Mouse (Mus musculus) myocyte (in vitro differentiated cells): ENCODE results near the gene 3110082I17Rik. TPM values are rescaled to one million over a fixed set of nuclear protein-coding genes. Genes with fewer than 3 reads are reported as not detected.

Source experiments
- H3K27me3 ChIP-seq: one replicate; pipeline ENCODE4 v1.6.1; 2011; ENCODE audit not compliant: control insufficient read depth, insufficient read depth, insufficient read length
- H3K36me3 ChIP-seq: one replicate; pipeline ENCODE4 v1.6.1; 2011; ENCODE audit not compliant: control insufficient read depth, insufficient read depth
- H3K4me2 ChIP-seq: one replicate; pipeline ENCODE4 v1.6.1; 2011; ENCODE audit warnings: low read depth, control low read depth
- H3K4me3 ChIP-seq: one replicate; pipeline ENCODE4 v1.5.1; 2011; ENCODE audit warnings: mild to moderate bottlenecking, control low read depth, moderate library complexity
- H3K79me2 ChIP-seq: one replicate; pipeline ENCODE4 v1.6.1; 2011; ENCODE audit not compliant: control insufficient read depth, insufficient read depth
- H3ac ChIP-seq: one replicate; pipeline ENCODE4 v1.6.1; 2011; ENCODE audit not compliant: control insufficient read depth, insufficient read length
- CEBPB ChIP-seq: IDR thresholded peaks from 2 replicates; pipeline ENCODE4 v1.6.1; 2011; ENCODE audit warnings: mild to moderate bottlenecking, moderate library complexity; ENCODE audit not compliant: poor library complexity, insufficient read depth, severe bottlenecking
- E2F4 ChIP-seq: IDR thresholded peaks from one replicate; pipeline ENCODE4 v1.6.1; 2011; ENCODE audit warnings: mild to moderate bottlenecking, control low read depth, moderate library complexity; ENCODE audit not compliant: insufficient read depth
- MAX ChIP-seq: IDR thresholded peaks from one replicate; pipeline ENCODE4 v1.6.1; 2011; ENCODE audit warnings: low read depth, mild to moderate bottlenecking, control low read depth
- MYOD1 ChIP-seq, 3 experiments: IDR thresholded peaks; one replicate each; pipeline ENCODE4 v1.6.1; 2011; ENCODE audit warnings: control low read depth in 2 of 3, low read depth in 2 of 3, mild to moderate bottlenecking in 2 of 3, moderate library complexity in 1 of 3; ENCODE audit not compliant: insufficient read length in 2 of 3, control insufficient read depth in 1 of 3
- MYOG ChIP-seq, 3 experiments: IDR thresholded peaks; one replicate each; pipeline ENCODE4 v1.6.1; 2011; ENCODE audit warnings: control low read depth in 2 of 3, low read depth in 2 of 3, mild to moderate bottlenecking in 2 of 3; ENCODE audit not compliant: insufficient read length in 2 of 3, control insufficient read depth in 1 of 3, insufficient read depth in 1 of 3
- POLR2A ChIP-seq: IDR thresholded peaks from one replicate; pipeline ENCODE4 v1.6.1; 2011; ENCODE audit warnings: low read depth, mild to moderate bottlenecking, control low read depth, moderate library complexity; ENCODE audit not compliant: insufficient read length
- POLR2AphosphoS2 ChIP-seq: IDR thresholded peaks from one replicate; pipeline ENCODE4 v1.6.1; 2011; ENCODE audit warnings: low read depth, control low read depth; ENCODE audit not compliant: insufficient read length
- REST ChIP-seq: IDR thresholded peaks from one replicate; pipeline ENCODE4 v1.6.1; 2011; ENCODE audit warnings: mild to moderate bottlenecking, control low read depth, moderate library complexity; ENCODE audit not compliant: insufficient read depth, insufficient read length
- SRF ChIP-seq: IDR thresholded peaks from one replicate; pipeline ENCODE4 v1.6.1; 2011; ENCODE audit warnings: low read depth; ENCODE audit not compliant: control insufficient read depth, insufficient read length
- TCF12 ChIP-seq: IDR thresholded peaks from one replicate; pipeline ENCODE4 v1.6.1; 2011; ENCODE audit warnings: mild to moderate bottlenecking, control low read depth; ENCODE audit not compliant: poor library complexity, insufficient read depth, severe bottlenecking
- TCF3 ChIP-seq: IDR thresholded peaks from one replicate; pipeline ENCODE4 v1.6.1; 2011; ENCODE audit warnings: low read depth, control low read depth; ENCODE audit not compliant: insufficient read length
- USF1 ChIP-seq: IDR thresholded peaks from one replicate; pipeline ENCODE4 v1.6.1; 2011; ENCODE audit warnings: low read depth, mild to moderate bottlenecking, control low read depth, moderate library complexity
- polyA plus RNA-seq: library from polyadenylated mRNA; unstranded; fragments of >200 nt; fragmentation: generic; extraction: Trizol; gene quantifications from one replicate; pipeline ENCODE4 v1.2.1, GENCODE M21; 2012; ENCODE audit warnings: missing spikeins

The 3110082I17Rik gene
- 16.4 TPM for polyA plus RNA-seq

DNA sequence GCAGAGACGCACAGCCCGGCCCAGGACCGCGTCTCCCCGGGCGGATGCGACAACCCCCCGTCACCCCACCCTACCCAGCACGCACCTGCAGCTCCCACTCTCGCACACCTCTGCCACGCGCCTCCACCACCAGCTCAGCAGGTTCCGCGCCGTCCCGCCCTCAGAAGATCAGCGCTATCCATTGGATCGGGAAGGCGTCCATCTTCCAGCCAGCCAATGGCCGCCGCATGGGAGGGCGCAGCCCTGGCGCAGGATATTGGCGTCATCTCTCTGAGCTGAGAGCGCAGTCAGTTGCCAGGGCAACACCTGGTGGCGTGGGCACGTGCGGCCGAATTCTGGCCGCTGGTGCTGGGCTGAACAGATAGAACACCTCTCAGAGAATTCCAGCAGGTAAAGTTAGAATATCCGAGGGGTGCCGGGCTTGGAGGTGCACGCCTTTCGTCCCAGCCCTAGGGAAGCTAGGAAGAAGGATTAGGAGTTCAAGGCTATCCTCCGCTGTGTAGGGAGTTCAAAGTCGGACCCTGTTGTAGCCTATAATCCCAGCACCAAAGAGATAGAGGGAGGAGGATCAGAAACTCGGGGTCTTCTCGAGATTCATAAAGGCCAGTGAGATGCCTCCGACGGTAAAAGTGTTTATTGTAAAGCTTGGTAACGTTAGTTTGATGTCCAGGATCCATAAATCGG, at the start of gene 3110082I17Rik:
Gene 3110082I17Rik, minus strand, starts transcription at position 144 of the 684 bp plus-strand sequence.
- Histone ChIP-seq H3K36me3 (no peaks in the 10 kb centered on the region), H3K27me3 (no peaks in the 10 kb centered on the region), H3K4me3 (peak within 1 kb of the TSS; percentile 58), H3K79me2 (no peaks in the 10 kb centered on the region), H3K4me2 (peak within 1 kb of the TSS; percentile 98), H3ac (peak within 1 kb of the TSS; percentile 12)
- no peak for TF ChIP-seq TCF3
- peak; percentile 75 for TF ChIP-seq POLR2A
- TF ChIP-seq POLR2AphosphoS2: peak; percentile 63
- TF ChIP-seq CEBPB: no peak
- no peak for TF ChIP-seq TCF12
- TF ChIP-seq MAX: peak; percentile 82
- TF ChIP-seq MYOD1 (IDR thresholded peaks at IDR 0.05; ENCODE audit: control insufficient read depth in 1 of 3, insufficient read length in 2 of 3, low read depth in 2 of 3): peak in 1 of 3 experiments; percentile 39
- TF ChIP-seq USF1: peak; percentile 83
- TF ChIP-seq MYOG (IDR thresholded peaks at IDR 0.05; ENCODE audit: control insufficient read depth in 1 of 3, insufficient read depth in 1 of 3, insufficient read length in 2 of 3, low read depth in 2 of 3): no peak
- peak; percentile 88 for TF ChIP-seq SRF
- no peak for TF ChIP-seq REST
- peak; percentile 83 for TF ChIP-seq E2F4

DNA sequence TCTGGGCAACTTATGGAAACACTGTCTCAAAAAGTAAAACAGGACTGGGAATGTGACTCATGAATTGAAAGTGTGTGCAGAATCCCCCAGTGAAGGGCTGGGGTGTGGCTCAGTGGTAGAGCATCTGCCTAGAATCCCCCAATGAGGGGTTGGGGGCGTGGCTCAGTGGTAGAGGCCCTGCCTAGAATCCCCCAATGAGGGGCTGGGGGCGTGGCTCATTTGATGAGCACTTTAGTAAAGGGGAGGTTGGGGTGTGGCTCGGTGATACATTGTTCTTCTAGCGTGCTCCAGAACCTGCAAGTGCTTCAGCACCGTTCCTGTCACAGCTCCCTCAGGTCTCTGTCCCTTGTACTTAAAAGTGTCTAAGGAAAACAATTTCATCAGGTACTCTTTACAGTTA, 45.9 kb upstream of the 3110082I17Rik start:
- H3K4me3 ChIP-seq: no peak overlapping the region
- no peaks in the 10 kb centered on the region for H3K79me2 ChIP-seq
- H3K4me2 ChIP-seq: no peak overlapping the region
- no peak overlapping the region for H3ac ChIP-seq
- H3K27me3 ChIP-seq: peaks cover 39% of the 10 kb centered on the region
- TF ChIP-seq MYOD1 (IDR thresholded peaks at IDR 0.05; ENCODE audit: control insufficient read depth in 1 of 3, insufficient read length in 2 of 3, low read depth in 2 of 3) (no peak), MAX (no peak), TCF3 (no peak), USF1 (no peak), CEBPB (no peak), MYOG (IDR thresholded peaks at IDR 0.05; ENCODE audit: control insufficient read depth in 1 of 3, insufficient read depth in 1 of 3, insufficient read length in 2 of 3, low read depth in 2 of 3) (no peak), SRF (no peak), REST (no peak), POLR2AphosphoS2 (no peak), TCF12 (no peak), E2F4 (no peak)
- H3K36me3 ChIP-seq: no peaks in the 10 kb centered on the region

DNA sequence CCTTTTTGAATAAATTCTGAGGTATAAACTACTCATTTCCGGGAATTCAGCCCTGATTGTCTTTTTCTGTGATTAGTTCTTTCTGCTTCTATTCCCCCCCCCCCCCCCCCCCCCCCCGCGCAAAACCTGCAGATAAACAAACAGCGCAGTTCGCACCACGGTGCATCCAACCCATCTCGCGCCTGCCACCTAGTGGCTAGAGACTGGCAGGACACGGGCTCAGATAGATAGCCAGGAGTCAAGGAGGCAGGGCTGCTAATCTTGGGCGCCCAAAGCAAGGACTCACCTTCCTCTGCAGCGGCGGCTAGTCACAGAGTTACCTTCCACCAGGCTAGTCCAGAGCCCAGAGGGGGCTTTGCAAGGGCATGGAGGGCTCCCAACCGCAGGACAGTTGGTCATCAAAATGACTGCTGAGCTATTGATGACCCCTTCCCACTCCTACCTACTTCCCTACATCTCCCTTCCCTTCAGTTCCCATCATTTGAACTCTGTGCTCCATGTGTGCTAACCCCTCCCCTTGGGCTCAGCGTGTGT, 44.8 kb upstream of the 3110082I17Rik start:
- Histone ChIP-seq H3K27me3 (peaks cover 39% of the 10 kb centered on the region), H3K4me3 (no peak overlapping the region), H3ac (no peak overlapping the region), H3K36me3 (no peaks in the 10 kb centered on the region), H3K79me2 (no peaks in the 10 kb centered on the region), H3K4me2 (no peak overlapping the region)
- TF ChIP-seq REST (no peak), MAX (no peak), CEBPB (no peak), TCF12 (no peak), E2F4 (no peak), POLR2AphosphoS2 (no peak), MYOG (IDR thresholded peaks at IDR 0.05; ENCODE audit: control insufficient read depth in 1 of 3, insufficient read depth in 1 of 3, insufficient read length in 2 of 3, low read depth in 2 of 3) (no peak), USF1 (no peak), POLR2A (no peak), TCF3 (no peak), SRF (no peak), MYOD1 (IDR thresholded peaks at IDR 0.05; ENCODE audit: control insufficient read depth in 1 of 3, insufficient read length in 2 of 3, low read depth in 2 of 3) (no peak)

DNA sequence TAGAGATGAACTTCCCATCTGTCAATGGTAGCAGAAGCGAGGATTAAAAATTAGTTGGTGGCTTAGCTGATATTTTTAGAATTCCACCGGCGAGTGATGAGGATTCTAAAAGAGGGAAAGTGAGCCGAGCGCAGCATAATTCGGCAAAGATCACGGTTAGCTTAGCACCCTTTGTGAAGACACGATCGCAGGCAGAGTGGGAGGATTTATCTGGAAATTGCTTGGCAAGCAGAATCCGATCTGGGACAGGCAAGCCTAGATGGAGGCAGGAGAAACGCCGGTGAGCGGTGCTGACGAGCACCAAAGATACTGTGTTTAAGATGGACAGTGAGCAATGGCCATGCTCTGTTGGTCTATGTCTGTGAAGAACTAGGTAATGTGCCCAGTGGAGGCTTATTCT, 42.0 kb upstream of the 3110082I17Rik start:
- Histone ChIP-seq H3K27me3 (peaks cover 39% of the 10 kb centered on the region), H3ac (no peak overlapping the region), H3K36me3 (no peaks in the 10 kb centered on the region), H3K79me2 (no peaks in the 10 kb centered on the region), H3K4me3 (no peak overlapping the region), H3K4me2 (no peak overlapping the region)
- no peak for TF ChIP-seq MAX
- TF ChIP-seq CEBPB: no peak
- no peak for TF ChIP-seq SRF
- TF ChIP-seq USF1: no peak
- TF ChIP-seq E2F4: no peak
- no peak for TF ChIP-seq TCF12
